Mouse (Mus musculus): Measurements from ENCODE around the gene Gna12. TPM values are rescaled to one million over a fixed set of nuclear protein-coding genes. Genes with fewer than 3 reads are reported as not detected.
A peak's percentile ranks its signal among the peaks of the same experiment; 100 is the strongest.

Gene Gna12
- total RNA-seq, 2 experiments from 2014 or later = 80.5 to 84.2 TPM

- DNase-seq = no peak
- intact Hi-C loops (cut with DNase I) = loop anchor here (2.0 to 5.0 kb wide), 3 partner anchors 30 to 127 kb away; partner anchors contain the start of gene Iqce
These were observed 935 bp downstream of the Gna12 start for GRCm38 (mm10) chr5:140829081-140829910.

- DNase-seq = no peak
- intact Hi-C loops (cut with DNase I) = loop anchor here (2.0 to 5.0 kb wide), 3 partner anchors 30 to 126 kb away; partner anchors contain the start of gene Iqce
These were observed 1.9 kb downstream of the Gna12 start for GRCm38 (mm10) chr5:140828363-140828762.

- peak; percentile 50 to 54 for DNase-seq
- intact Hi-C loops (cut with DNase I) = loop anchor here (2.0 to 5.0 kb wide), 4 partner anchors 29 to 126 kb away; partner anchors contain the start of gene Iqce
These were observed 2.3 kb downstream of the Gna12 start for GRCm38 (mm10) chr5:140827896-140828295.

- intact Hi-C loops (cut with DNase I) = loop anchor here (2.0 to 5.0 kb wide), 3 partner anchors 60 to 125 kb away; partner anchors contain the start of gene Iqce
- no peak for DNase-seq
These were observed 2.8 kb downstream of the Gna12 start for GRCm38 (mm10) chr5:140827413-140827812.

- DNase-seq = no peak
- intact Hi-C loops (cut with DNase I) = loop anchor here (2.0 to 5.0 kb wide), 3 partner anchors 59 to 124 kb away; partner anchors contain the start of gene Iqce
These were observed 3.4 kb downstream of the Gna12 start for GRCm38 (mm10) chr5:140826796-140827195.

GRCm38 (mm10) chr5:140826118-140826517 lies 4.1 kb downstream of the Gna12 start:
- intact Hi-C loops (cut with DNase I) = loop anchor here (2.0 to 5.0 kb wide), 3 partner anchors 59 to 124 kb away; partner anchors contain the start of gene Iqce
- DNase-seq = no peak

- intact Hi-C loops (cut with DNase I) = no loop called here
- no peak for DNase-seq
These were observed 6.1 kb downstream of the Gna12 start for GRCm38 (mm10) chr5:140824126-140824525.

- no peak for DNase-seq
- intact Hi-C loops (cut with DNase I) = no loop called here
These were observed 6.8 kb downstream of the Gna12 start for GRCm38 (mm10) chr5:140823386-140823785.

- intact Hi-C loops (cut with DNase I) = no loop called here
- DNase-seq = no peak
These were observed 8.3 kb downstream of the Gna12 start for GRCm38 (mm10) chr5:140821951-140822350.

- intact Hi-C loops (cut with DNase I) = no loop called here
- no peak for DNase-seq
These were observed 9.7 kb downstream of the Gna12 start for GRCm38 (mm10) chr5:140820539-140820938.

- intact Hi-C loops (cut with DNase I) = no loop called here
- no peak for DNase-seq
These were observed 10.6 kb downstream of the Gna12 start for GRCm38 (mm10) chr5:140819594-140819993.

GRCm38 (mm10) chr5:140818482-140819076 lies 11.7 kb downstream of the Gna12 start:
- no peak for DNase-seq
- intact Hi-C loops (cut with DNase I) = no loop called here

GRCm38 (mm10) chr5:140816950-140817568 lies 13.2 kb downstream of the Gna12 start:
- intact Hi-C loops (cut with DNase I) = no loop called here
- no peak for DNase-seq

GRCm38 (mm10) chr5:140816008-140816407 lies 14.2 kb downstream of the Gna12 start:
- no peak for DNase-seq
- intact Hi-C loops (cut with DNase I) = no loop called here

GRCm38 (mm10) chr5:140815059-140815728 lies 15.0 kb downstream of the Gna12 start:
- intact Hi-C loops (cut with DNase I) = no loop called here
- DNase-seq = peak; percentile 49 to 59

GRCm38 (mm10) chr5:140814403-140814802 lies 15.8 kb downstream of the Gna12 start:
- intact Hi-C loops (cut with DNase I) = no loop called here
- no peak for DNase-seq

GRCm38 (mm10) chr5:140812699-140813098 lies 17.5 kb downstream of the Gna12 start:
- no peak for DNase-seq
- intact Hi-C loops (cut with DNase I) = no loop called here

GRCm38 (mm10) chr5:140812063-140812462 lies 18.2 kb downstream of the Gna12 start:
- intact Hi-C loops (cut with DNase I) = no loop called here
- no peak for DNase-seq

GRCm38 (mm10) chr5:140811390-140811789 lies 18.8 kb downstream of the Gna12 start:
- intact Hi-C loops (cut with DNase I) = no loop called here
- no peak for DNase-seq

GRCm38 (mm10) chr5:140806939-140807338 lies 23.3 kb downstream of the Gna12 start:
- intact Hi-C loops (cut with DNase I) = no loop called here
- DNase-seq = no peak

Measured in heart, postnatal 14 days (tissue).